Mouse (Mus musculus): ENCODE data around the gene Tor3a. TPM values are rescaled to one million over a fixed set of nuclear protein-coding genes. Genes with fewer than 3 reads are reported as not detected.

Gene Tor3a
- total RNA-seq (2021): 1 to 10 TPM; 5.4 to 6.4 TPM

DNA sequence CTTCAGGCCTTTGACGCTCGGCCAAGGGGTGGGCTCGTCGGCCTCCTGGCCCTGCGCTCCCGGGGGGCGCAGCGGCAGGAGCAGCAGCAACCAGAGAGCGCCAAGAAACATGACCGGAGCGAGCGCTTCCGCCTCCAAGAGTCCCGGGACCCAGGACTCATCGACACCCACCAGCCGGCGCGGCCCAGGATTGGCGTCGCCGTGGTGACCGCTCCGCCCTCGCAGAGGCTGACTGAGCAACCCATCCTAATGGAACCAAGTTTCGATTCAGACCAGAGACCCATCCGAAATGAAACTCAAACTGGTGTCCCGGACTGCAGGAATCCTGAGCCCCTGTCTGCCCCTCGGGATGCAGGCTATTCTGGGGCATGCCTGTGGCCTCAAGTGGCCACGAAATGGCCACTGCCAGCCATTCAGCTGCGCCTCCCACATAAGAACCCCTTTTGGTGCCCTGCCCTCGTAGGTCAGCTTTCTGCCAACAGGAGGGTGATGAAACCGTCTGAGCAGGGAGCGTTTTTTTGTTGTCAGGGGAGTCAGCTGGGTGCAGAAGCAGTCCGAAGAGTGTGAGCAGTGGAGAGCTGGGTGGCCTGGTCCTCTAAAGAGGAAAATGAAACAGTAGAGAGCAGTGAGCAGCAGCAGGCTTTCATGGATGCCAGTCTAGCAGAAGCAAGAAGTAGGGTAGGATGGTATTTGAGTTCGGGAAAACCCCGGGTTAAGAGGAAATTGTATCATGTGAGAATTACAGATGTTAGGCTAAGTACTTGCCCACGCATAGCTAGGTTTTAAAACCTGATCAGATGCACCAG lies at the start of gene Tor3a:
TSS of gene Tor3a (minus strand) at position 162 of the 806 bp plus-strand sequence.
- peak; percentile 51 to 59 for DNase-seq (ENCODE audit: low spot score in 2 of 2)
- intact Hi-C loops (cut with DNase I): no loop called here

GRCm38 (mm10) chr1:156722089-156722488 lies 47.9 kb upstream of the Tor3a start:
- DNase-seq (ENCODE audit: low spot score in 2 of 2): no peak
- intact Hi-C loops (cut with DNase I): no loop called here

GRCm38 (mm10) chr1:156720046-156720445 lies 45.9 kb upstream of the Tor3a start:
- no peak for DNase-seq (ENCODE audit: low spot score in 2 of 2)
- intact Hi-C loops (cut with DNase I): no loop called here

GRCm38 (mm10) chr1:156718950-156719805 lies 45.0 kb upstream of the Tor3a start, which contains the start of gene Fam20b:
TSS of gene Fam20b (minus strand) at chr1:156719086.
- intact Hi-C loops (cut with DNase I): no loop called here
- DNase-seq (ENCODE audit: low spot score in 2 of 2): peak; percentile 97 to 98

- intact Hi-C loops (cut with DNase I): no loop called here
- DNase-seq (ENCODE audit: low spot score in 2 of 2): peak; percentile 37 to 50
Measured at GRCm38 (mm10) chr1:156718286-156718949, 44.3 kb upstream of the Tor3a start.

GRCm38 (mm10) chr1:156717751-156718285 lies 43.7 kb upstream of the Tor3a start:
- intact Hi-C loops (cut with DNase I): no loop called here
- no peak for DNase-seq (ENCODE audit: low spot score in 2 of 2)

DNA sequence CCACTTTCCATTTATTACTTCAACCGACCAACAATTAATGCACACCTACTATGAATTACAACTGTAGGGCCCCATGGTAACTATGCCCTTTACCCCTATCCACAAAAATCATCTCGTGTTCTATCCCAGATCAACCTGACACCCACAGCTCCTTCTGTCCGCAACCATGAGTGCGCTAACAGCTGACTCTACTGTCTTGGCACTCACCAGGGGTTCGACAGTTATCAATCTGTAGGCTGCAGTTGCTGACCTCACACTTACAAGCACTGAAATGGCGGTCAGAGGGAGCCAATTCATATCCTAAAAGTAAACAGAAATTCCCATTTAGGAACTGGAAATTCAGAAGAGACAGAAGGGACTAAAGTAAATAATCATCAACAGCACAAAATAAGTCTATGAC lies 42.5 kb upstream of the Tor3a start:
- no peak for DNase-seq (ENCODE audit: low spot score in 2 of 2)
- intact Hi-C loops (cut with DNase I): no loop called here

DNA sequence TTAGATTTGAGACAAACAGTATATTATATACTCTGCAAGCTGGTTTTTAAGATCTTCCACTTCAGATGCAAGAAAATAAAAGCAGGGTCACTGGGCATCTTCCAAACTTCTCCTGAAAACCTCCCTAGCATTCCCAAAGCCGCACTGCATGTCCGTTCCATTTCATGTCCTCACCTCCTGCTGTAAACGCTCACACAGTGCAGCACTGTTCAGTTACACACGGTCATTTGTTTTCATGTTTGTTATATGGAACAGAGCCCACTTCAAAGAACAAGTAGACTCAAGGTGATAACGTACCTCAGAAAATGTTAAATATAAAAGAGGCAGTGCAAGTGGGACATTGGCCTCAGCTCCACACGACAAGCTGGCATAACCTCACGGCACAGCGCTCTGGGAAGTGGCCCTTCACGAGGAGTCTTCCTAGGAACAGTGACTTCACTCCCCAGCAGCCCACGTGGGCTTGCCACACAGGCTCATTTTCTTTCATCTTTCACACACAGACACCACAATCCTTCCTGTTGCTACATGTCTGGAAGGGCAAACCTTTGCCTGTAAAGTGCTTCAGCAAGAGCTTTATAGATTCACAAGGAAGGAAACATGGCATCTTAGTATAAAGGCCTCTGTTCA lies 36.4 kb upstream of the Tor3a start:
- intact Hi-C loops (cut with DNase I): no loop called here
- DNase-seq (ENCODE audit: low spot score in 2 of 2): no peak

DNA sequence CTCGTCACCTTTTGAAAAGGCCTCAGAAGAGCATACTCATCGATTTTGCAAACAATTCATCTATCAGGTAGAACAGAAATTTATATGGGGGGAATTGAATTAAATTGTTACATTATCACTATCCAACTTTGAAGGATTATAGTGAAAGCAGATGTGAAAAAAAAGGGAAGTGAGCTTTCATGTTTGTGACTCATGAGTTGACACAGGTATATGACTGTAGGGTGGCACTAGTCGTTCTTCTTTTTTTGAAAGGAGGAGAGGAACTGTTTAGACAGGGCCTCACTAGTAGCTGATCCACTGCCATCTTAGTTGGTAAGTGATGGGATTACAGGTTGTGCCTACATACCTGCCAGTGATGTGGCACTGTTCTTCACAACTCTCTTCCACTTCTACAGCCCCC lies 34.5 kb upstream of the Tor3a start:
- DNase-seq (ENCODE audit: low spot score in 2 of 2): no peak
- intact Hi-C loops (cut with DNase I): no loop called here

DNA sequence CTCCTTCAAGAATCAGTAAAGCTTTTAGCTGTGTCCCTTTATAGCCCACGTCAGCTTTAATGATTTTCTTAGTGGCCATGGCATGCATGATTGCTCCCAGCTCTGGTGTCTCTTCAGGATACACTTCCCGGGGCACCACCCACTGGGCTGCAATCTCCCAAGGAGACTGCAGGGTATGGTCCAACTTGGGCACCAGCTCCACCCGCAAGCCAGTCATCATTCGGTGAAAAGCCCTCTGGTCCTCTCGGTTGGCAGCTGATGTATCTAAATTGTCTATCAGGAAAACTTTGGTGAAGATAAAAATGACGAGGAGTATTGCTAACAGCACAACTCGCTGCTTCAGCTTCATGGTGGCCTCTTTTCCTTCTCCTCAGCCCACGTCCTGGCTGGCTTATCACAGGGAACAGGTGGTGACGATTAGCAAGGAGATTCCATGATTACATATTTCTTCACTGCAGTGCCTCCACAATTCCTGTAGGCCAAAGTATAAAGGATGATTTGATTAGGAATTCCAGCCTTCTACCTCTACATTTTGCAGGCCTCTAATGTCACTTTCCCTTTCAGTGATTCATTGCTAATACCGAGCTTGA lies 31.6 kb upstream of the Tor3a start:
- intact Hi-C loops (cut with DNase I): no loop called here
- peak in 1 of 2 experiments; percentile 60 for DNase-seq (ENCODE audit: low spot score in 2 of 2)

GRCm38 (mm10) chr1:156703444-156703843 lies 29.3 kb upstream of the Tor3a start:
- intact Hi-C loops (cut with DNase I): no loop called here

GRCm38 (mm10) chr1:156702151-156702550 lies 28.0 kb upstream of the Tor3a start:
- DNase-seq (ENCODE audit: low spot score in 2 of 2): no peak
- intact Hi-C loops (cut with DNase I): no loop called here

More at GRCm38 (mm10) chr1:156703444-156703843, 29.3 kb upstream of the Tor3a start:
- DNase-seq (ENCODE audit: low spot score in 2 of 2): no peak

DNA sequence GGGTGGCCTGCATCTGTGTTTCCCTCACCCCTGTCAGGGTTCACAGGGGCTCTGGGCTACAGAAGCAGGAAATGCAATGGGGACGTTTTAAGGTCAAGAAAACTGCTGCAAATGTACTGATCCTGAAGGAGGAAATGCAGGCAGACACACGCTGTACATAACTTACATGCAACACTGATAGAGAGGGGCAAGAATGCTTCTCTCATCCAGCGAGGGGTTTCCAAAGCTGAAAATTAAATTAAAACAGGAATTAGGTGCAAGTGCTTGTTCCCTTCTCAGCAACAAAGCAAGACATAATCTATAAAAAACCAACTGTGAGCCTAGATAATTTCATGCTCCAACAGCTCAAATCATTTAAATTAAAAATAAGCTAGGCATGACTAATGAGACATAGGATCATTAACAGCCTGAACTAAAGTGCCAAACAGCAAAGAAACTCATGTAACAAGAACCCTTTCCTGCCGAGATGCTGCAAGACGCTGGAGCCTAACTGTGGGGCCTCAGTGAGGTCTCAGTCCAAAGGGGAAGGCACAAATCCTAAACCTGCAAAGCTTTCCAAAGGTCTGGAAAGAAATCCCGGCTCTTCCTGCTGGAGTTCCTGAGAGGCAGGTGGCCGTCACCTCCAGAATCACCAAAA lies 12.0 kb upstream of the Tor3a start:
- DNase-seq (ENCODE audit: low spot score in 2 of 2): no peak
- intact Hi-C loops (cut with DNase I): no loop called here

DNA sequence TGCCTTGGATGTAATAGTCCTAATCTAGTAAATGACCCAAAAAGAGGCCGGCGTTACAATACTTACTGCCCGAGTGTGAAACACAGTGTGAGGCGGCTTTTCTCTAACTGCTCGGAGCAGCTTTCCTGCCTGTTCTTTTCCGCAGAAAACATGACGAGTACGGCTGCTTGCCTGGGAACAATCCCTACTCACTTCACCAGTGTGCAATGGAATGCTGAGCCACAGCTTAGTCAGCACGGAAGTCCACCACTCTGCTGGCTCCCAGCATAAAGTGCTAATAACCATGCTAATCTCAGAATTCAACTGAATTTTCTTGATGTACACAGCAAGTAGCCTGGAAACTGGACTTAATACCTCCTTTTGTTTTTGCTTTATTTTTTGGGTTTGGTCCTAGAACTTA lies 5.4 kb upstream of the Tor3a start:
- intact Hi-C loops (cut with DNase I): no loop called here

GRCm38 (mm10) chr1:156677230-156677629 lies 3.1 kb upstream of the Tor3a start:
- intact Hi-C loops (cut with DNase I): no loop called here

More for the DNA sequence above, 5.4 kb upstream of the Tor3a start:
- no peak for DNase-seq (ENCODE audit: low spot score in 2 of 2)

DNA sequence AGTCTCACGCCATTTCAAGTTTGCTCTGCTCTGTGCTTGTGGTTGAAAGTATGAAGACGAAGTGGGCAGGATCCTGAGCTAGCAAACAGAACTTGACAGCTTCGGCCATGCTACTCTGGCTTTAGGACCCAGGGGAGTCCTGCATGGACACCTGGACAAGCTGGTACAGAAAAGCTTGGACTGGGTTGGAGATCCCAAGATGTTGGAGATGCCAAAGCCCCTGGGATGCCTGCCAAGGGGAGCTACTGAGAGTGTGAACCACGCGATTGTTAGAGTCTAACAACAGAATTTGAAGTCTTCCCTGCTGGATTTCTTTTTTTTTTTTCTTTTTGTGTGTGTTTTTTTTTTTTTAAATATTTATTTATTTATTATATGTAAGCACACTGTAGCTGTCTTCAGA lies 2.4 kb upstream of the Tor3a start:
- DNase-seq (ENCODE audit: low spot score in 2 of 2): no peak
- intact Hi-C loops (cut with DNase I): no loop called here

More at GRCm38 (mm10) chr1:156677230-156677629, 3.1 kb upstream of the Tor3a start:
- no peak for DNase-seq (ENCODE audit: low spot score in 2 of 2)

GRCm38 (mm10) chr1:156676171-156676570 lies 2.0 kb upstream of the Tor3a start:
- DNase-seq (ENCODE audit: low spot score in 2 of 2): peak; percentile 49 to 52
- intact Hi-C loops (cut with DNase I): no loop called here

DNA sequence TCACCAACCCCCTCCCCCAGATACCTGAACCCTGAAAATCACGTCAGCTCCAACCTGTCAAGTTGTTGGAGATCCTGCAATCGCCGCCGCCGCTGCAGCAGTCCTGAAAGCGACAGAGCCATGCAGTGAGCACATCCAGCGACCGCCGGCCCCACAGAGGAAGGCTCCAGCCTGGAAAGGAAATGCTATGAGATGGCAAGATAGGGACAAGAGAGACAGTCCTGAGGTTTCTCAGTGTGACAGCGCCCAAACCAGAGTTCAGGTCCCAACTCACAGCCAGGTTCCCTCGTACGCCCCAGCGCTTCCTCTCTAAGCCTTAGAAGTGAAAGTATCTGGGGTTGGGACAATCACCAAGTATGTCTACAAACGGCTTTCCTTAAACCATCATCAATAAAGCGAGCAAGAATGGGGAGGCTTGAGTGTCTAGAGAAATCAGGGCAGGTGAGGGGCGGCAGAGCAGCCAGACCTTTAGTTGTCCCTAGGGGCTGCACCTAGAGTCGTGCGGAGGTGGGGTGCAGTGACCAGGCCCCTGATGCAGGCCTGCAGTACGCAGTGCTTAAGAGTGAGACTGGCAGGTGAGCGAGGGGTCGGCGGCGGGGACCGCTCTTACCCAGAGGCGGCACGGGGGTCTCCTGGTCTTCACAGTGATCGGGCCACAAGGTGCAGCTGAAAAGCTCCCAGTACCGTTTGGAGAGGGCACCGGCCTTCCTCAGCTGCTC lies 521 bp downstream of the Tor3a start:
- DNase-seq (ENCODE audit: low spot score in 2 of 2): peak in 1 of 2 experiments; percentile 20

More for the DNA sequence above, 521 bp downstream of the Tor3a start:
- intact Hi-C loops (cut with DNase I): no loop called here

Data from left cerebral cortex, postnatal 25 days (tissue).